Mouse (Mus musculus): ENCODE measurements at regions not wholly inside any gene's neighbourhood (a gene's known extent, or its start where the extent isn't known, plus 50 kb on each side); places are given as distances from the start of the nearest gene placed in this dataset.

GRCm38 (mm10) chr13:52735453-52735933, 152.5 kb downstream of the Syk start:
- H3K4me1 ChIP-seq (ENCODE audit: control insufficient read depth, insufficient read depth, low read length): no peaks in the 10 kb centered on the region
- H3K4me2 ChIP-seq (ENCODE audit: low read depth): no peak overlapping the region
- no peak overlapping the region for H3K9ac ChIP-seq (ENCODE audit: low read length)
- no peak for DNase-seq (ENCODE audit: low spot score)
- ATAC-seq (ENCODE audit: insufficient read depth, low FRiP score, low TSS enrichment): no peak
- no peak overlapping the region for H3K27ac ChIP-seq (ENCODE audit: low read depth, low read length)
- no peaks in the 10 kb centered on the region for H3K9me3 ChIP-seq (ENCODE audit: control insufficient read depth, low read length)
- no peaks in the 10 kb centered on the region for H3K36me3 ChIP-seq (ENCODE audit: control insufficient read depth, insufficient read depth, low read length)
- H3K4me3 ChIP-seq (ENCODE audit: low read depth, low read length): no peak overlapping the region
- H3K27me3 ChIP-seq (ENCODE audit: control insufficient read depth, insufficient read depth, low read length): no peaks in the 10 kb centered on the region
- 84% methylated on average over 6 of the region's 6 CpGs for WGBS

DNA sequence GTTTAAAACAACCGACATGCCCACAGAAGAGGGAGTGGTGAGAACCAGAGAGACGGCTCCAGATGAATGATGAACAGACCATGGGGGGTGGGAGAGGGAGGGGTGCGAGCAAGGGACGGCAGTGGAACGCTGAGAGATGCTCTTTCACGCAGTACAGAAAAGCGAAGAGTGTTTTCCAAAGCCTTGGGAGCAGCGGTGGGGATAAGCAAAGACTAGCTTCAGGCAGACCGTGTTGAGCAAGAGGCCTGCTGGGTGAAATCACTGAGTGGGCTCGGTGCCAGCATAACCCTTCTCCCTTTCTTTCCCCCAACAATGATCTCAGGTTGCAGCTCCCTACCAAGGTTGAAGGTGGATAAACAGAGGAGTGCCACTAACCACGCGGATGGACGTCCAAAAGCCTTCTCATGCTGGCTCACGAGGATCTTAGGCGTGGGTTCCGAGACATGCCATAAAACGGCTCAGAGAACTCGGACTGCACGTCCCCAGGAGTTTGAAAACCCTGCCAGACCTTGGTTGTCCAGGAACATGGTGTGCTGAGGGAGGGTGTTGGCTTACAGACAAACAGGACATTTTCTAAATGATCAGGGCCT, 153.1 kb downstream of the Syk start:
- ATAC-seq (ENCODE audit: insufficient read depth, low FRiP score, low TSS enrichment) (no peak), DNase-seq (ENCODE audit: low spot score) (no peak)
- no peaks in the 10 kb centered on the region for H3K27me3 ChIP-seq (ENCODE audit: control insufficient read depth, insufficient read depth, low read length)
- no peak overlapping the region for H3K27ac ChIP-seq (ENCODE audit: low read depth, low read length)
- H3K4me3 ChIP-seq (ENCODE audit: low read depth, low read length): no peak overlapping the region
- no peak overlapping the region for H3K9ac ChIP-seq (ENCODE audit: low read length)
- H3K4me2 ChIP-seq (ENCODE audit: low read depth): no peak overlapping the region
- no peaks in the 10 kb centered on the region for H3K4me1 ChIP-seq (ENCODE audit: control insufficient read depth, insufficient read depth, low read length)
- no peaks in the 10 kb centered on the region for H3K36me3 ChIP-seq (ENCODE audit: control insufficient read depth, insufficient read depth, low read length)
- no peaks in the 10 kb centered on the region for H3K9me3 ChIP-seq (ENCODE audit: control insufficient read depth, low read length)
- 66% methylated on average over 19 of the region's 19 CpGs for WGBS

DNA sequence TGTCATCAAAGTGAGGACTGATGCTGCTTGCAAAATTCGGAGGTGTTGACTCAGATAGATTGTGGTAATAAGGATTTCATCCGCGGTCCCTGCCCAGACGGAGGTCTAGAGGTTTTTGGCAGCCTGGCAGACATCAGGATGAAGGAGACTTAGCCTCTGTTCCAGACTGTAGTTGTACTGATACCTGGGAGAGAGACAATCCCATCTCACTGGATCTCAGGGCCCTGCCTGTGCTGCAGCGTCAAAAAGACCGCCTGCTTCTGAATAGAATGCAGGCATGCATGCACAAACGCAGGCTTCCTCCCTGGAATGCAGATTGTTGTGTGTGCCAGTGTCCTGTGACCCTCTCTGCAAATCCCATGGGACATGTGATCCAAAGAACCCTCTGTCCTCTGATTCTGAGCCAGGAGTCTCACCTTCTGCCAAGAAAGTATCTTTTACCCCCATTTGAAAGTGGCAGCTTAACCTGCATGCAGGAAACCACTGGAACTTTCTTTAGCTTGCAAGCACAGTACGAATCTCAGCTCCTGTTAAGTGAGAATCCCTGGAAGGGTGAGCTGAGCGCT, 155.2 kb downstream of the Syk start:
- no peak for ATAC-seq (ENCODE audit: insufficient read depth, low FRiP score, low TSS enrichment)
- Histone ChIP-seq H3K27me3 (ENCODE audit: control insufficient read depth, insufficient read depth, low read length) (no peaks in the 10 kb centered on the region), H3K4me2 (ENCODE audit: low read depth) (no peak overlapping the region), H3K9ac (ENCODE audit: low read length) (no peak overlapping the region), H3K36me3 (ENCODE audit: control insufficient read depth, insufficient read depth, low read length) (no peaks in the 10 kb centered on the region), H3K27ac (ENCODE audit: low read depth, low read length) (no peak overlapping the region), H3K4me1 (ENCODE audit: control insufficient read depth, insufficient read depth, low read length) (no peaks in the 10 kb centered on the region), H3K9me3 (ENCODE audit: control insufficient read depth, low read length) (no peaks in the 10 kb centered on the region), H3K4me3 (ENCODE audit: low read depth, low read length) (no peak overlapping the region)
- 80% methylated on average over 9 of the region's 9 CpGs for WGBS
- no peak for DNase-seq (ENCODE audit: low spot score)

GRCm38 (mm10) chr13:52741371-52741770, 158.4 kb downstream of the Syk start:
- H3K27ac ChIP-seq (ENCODE audit: low read depth, low read length): no peak overlapping the region
- H3K36me3 ChIP-seq (ENCODE audit: control insufficient read depth, insufficient read depth, low read length): no peaks in the 10 kb centered on the region
- no peak for DNase-seq (ENCODE audit: low spot score)
- H3K4me1 ChIP-seq (ENCODE audit: control insufficient read depth, insufficient read depth, low read length): no peaks in the 10 kb centered on the region
- no peaks in the 10 kb centered on the region for H3K9me3 ChIP-seq (ENCODE audit: control insufficient read depth, low read length)
- no peak overlapping the region for H3K4me3 ChIP-seq (ENCODE audit: low read depth, low read length)
- no peak for ATAC-seq (ENCODE audit: insufficient read depth, low FRiP score, low TSS enrichment)
- H3K9ac ChIP-seq (ENCODE audit: low read length): no peak overlapping the region
- H3K4me2 ChIP-seq (ENCODE audit: low read depth): no peak overlapping the region
- H3K27me3 ChIP-seq (ENCODE audit: control insufficient read depth, insufficient read depth, low read length): no peaks in the 10 kb centered on the region
- WGBS: 85% methylated on average over 4 of the region's 4 CpGs

DNA sequence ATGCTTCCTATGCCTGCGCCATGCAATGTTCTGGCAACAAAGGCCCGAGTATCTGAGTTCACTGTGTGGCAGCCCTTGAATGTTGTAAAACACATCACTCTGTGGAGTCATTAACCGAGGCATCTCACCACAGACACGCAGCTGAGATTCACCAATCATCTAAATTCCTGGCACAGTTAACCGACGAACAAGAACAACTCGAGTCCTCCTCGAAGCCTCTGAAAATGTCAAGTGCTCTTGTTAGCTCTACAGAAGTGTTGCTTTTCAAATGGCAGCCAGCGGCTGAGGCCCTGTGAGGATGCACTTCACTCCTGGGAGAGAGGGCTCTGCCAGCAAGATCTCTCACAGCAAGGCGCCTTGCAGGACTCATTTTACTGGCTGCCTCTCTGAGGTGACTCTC, 173.0 kb downstream of the Syk start:
- Histone ChIP-seq H3K36me3 (ENCODE audit: control insufficient read depth, insufficient read depth, low read length) (no peaks in the 10 kb centered on the region), H3K4me2 (ENCODE audit: low read depth) (no peak overlapping the region), H3K4me3 (ENCODE audit: low read depth, low read length) (no peak overlapping the region), H3K27ac (ENCODE audit: low read depth, low read length) (no peak overlapping the region), H3K4me1 (ENCODE audit: control insufficient read depth, insufficient read depth, low read length) (no peaks in the 10 kb centered on the region), H3K9ac (ENCODE audit: low read length) (no peak overlapping the region), H3K27me3 (ENCODE audit: control insufficient read depth, insufficient read depth, low read length) (no peaks in the 10 kb centered on the region), H3K9me3 (ENCODE audit: control insufficient read depth, low read length) (no peaks in the 10 kb centered on the region)
- WGBS: 70% methylated on average over 10 of the region's 10 CpGs
- no peak for ATAC-seq (ENCODE audit: insufficient read depth, low FRiP score, low TSS enrichment)
- DNase-seq (ENCODE audit: low spot score): no peak

DNA sequence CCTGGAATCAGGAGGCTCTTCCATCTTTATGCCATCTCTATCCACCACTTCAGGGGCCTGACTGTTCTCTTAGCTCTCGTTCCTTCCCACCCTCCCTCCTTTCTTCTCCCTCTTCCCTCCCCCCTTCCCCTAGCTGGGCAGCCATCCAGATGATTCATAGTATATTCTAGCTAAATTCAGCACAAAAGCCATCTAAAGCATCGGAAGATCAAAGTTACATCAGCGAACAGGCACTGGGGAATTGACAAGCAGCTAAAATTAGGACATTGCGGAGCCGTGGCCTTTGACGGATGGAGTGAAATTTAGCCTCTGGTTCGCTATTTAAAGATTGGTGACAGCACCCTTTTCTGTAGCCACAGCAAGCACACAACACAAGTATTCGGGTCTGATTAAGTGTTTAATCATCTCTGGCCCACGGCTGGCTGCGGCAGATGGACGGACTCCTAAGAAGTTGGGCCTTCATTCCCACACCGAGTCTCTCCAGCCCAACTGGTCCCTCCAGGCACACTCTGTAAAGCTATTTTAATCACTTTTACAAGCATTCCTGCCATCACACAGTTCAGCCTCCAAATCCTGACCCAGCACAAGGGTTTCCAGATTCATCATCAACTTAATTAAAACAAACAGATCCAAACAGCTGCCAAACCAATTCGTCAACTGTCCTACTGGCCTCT, 163.8 kb downstream of the Auh start:
- ATAC-seq (ENCODE audit: insufficient read depth, low FRiP score, low TSS enrichment): no peak
- H3K27ac ChIP-seq (ENCODE audit: low read depth, low read length): no peak overlapping the region

DNA sequence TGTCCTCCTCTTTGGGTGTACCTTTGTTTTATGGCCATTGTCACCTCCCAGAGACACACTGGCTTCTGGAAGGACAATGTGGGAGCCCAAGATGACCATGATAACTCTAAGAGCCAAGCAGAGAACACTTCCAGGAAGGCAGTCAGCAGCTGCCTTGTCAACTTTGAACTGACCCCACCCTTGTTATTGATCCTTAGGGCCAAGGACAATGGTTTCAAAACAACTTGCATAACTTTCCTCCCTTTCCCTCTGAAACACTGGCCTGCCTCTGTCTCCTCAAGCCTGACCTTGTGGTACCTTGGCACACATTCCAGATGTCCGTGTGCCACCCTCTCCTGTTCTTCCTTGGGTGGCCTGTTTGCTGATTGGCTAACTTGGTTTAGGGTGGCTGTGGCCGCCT, 163.2 kb downstream of the Auh start:
- ATAC-seq (ENCODE audit: insufficient read depth, low FRiP score, low TSS enrichment) (no peak), DNase-seq (ENCODE audit: low spot score) (no peak)
- H3K27me3 ChIP-seq (ENCODE audit: control insufficient read depth, insufficient read depth, low read length): no peaks in the 10 kb centered on the region
- no peak overlapping the region for H3K4me2 ChIP-seq (ENCODE audit: low read depth)
- H3K36me3 ChIP-seq (ENCODE audit: control insufficient read depth, insufficient read depth, low read length): no peaks in the 10 kb centered on the region
- no peak overlapping the region for H3K4me3 ChIP-seq (ENCODE audit: low read depth, low read length)
- H3K9ac ChIP-seq (ENCODE audit: low read length): no peak overlapping the region
- WGBS: 86% methylated on average over 2 of the region's 2 CpGs
- H3K4me1 ChIP-seq (ENCODE audit: control insufficient read depth, insufficient read depth, low read length): peaks cover 7% of the 10 kb centered on the region
- H3K9me3 ChIP-seq (ENCODE audit: control insufficient read depth, low read length): no peaks in the 10 kb centered on the region
- H3K27ac ChIP-seq (ENCODE audit: low read depth, low read length): no peak overlapping the region

More for the DNA sequence above, 163.8 kb downstream of the Auh start:
- Histone ChIP-seq H3K4me2 (ENCODE audit: low read depth) (no peak overlapping the region), H3K4me3 (ENCODE audit: low read depth, low read length) (no peak overlapping the region), H3K4me1 (ENCODE audit: control insufficient read depth, insufficient read depth, low read length) (peaks cover 7% of the 10 kb centered on the region), H3K27me3 (ENCODE audit: control insufficient read depth, insufficient read depth, low read length) (no peaks in the 10 kb centered on the region), H3K9ac (ENCODE audit: low read length) (no peak overlapping the region), H3K36me3 (ENCODE audit: control insufficient read depth, insufficient read depth, low read length) (no peaks in the 10 kb centered on the region), H3K9me3 (ENCODE audit: control insufficient read depth, low read length) (no peaks in the 10 kb centered on the region)
- 37% methylated on average over 13 of the region's 13 CpGs for WGBS
- DNase-seq (ENCODE audit: low spot score): peak; percentile 29

DNA sequence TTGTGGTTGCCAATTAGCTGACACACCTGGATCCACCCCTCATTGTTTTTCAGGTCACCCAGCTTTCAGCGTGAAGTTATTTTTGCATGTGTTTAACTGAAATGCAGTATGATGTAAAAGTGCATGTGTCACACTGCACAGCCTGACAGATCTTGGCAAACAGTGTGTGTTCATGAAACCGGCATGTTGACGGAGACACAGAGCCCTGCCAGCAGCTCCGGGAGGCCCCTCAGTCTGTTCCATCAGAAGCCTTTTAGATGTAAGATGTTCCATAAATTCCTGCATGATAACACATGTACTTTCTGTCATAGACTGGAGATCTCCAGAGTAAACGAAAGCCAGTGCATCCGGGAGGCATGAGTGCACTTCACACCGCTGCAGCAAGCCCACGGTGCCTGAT, 159.5 kb downstream of the Auh start:
- Histone ChIP-seq H3K36me3 (ENCODE audit: control insufficient read depth, insufficient read depth, low read length) (no peaks in the 10 kb centered on the region), H3K9me3 (ENCODE audit: control insufficient read depth, low read length) (no peaks in the 10 kb centered on the region), H3K9ac (ENCODE audit: low read length) (no peak overlapping the region), H3K4me2 (ENCODE audit: low read depth) (no peak overlapping the region), H3K27me3 (ENCODE audit: control insufficient read depth, insufficient read depth, low read length) (no peaks in the 10 kb centered on the region), H3K27ac (ENCODE audit: low read depth, low read length) (no peak overlapping the region), H3K4me1 (ENCODE audit: control insufficient read depth, insufficient read depth, low read length) (peaks cover 7% of the 10 kb centered on the region), H3K4me3 (ENCODE audit: low read depth, low read length) (no peak overlapping the region)
- DNase-seq (ENCODE audit: low spot score): no peak
- no peak for ATAC-seq (ENCODE audit: insufficient read depth, low FRiP score, low TSS enrichment)
- WGBS: 92% methylated on average over 8 of the region's 8 CpGs

GRCm38 (mm10) chr13:52771518-52771917, 158.0 kb downstream of the Auh start:
- no peaks in the 10 kb centered on the region for H3K36me3 ChIP-seq (ENCODE audit: control insufficient read depth, insufficient read depth, low read length)
- no peak overlapping the region for H3K9ac ChIP-seq (ENCODE audit: low read length)
- no peak for DNase-seq (ENCODE audit: low spot score)
- H3K4me3 ChIP-seq (ENCODE audit: low read depth, low read length): no peak overlapping the region
- H3K9me3 ChIP-seq (ENCODE audit: control insufficient read depth, low read length): no peaks in the 10 kb centered on the region
- no peaks in the 10 kb centered on the region for H3K4me1 ChIP-seq (ENCODE audit: control insufficient read depth, insufficient read depth, low read length)
- no peak overlapping the region for H3K4me2 ChIP-seq (ENCODE audit: low read depth)
- ATAC-seq (ENCODE audit: insufficient read depth, low FRiP score, low TSS enrichment): no peak
- H3K27ac ChIP-seq (ENCODE audit: low read depth, low read length): no peak overlapping the region
- H3K27me3 ChIP-seq (ENCODE audit: control insufficient read depth, insufficient read depth, low read length): no peaks in the 10 kb centered on the region
- WGBS: 89% methylated on average over 3 of the region's 3 CpGs

Data from neural tube, embryonic 11.5 days (tissue).